Mouse (Mus musculus): ENCODE measurements around the gene Gp1ba.

- TF ChIP-seq MAFK (IDR thresholded peaks at IDR 0.05; ENCODE audit: insufficient read depth, low read depth, low read length): no peak
- no peak for TF ChIP-seq HCFC1 (IDR thresholded peaks at IDR 0.05; ENCODE audit: borderline replicate concordance, insufficient read depth, low read length)
- no peak for TF ChIP-seq ZNF384 (IDR thresholded peaks at IDR 0.05; ENCODE audit: low read depth, low read length)
- no peak for TF ChIP-seq CHD2 (IDR thresholded peaks at IDR 0.05; ENCODE audit: low read depth, low read length)
- TF ChIP-seq ZC3H11A (IDR thresholded peaks at IDR 0.05; ENCODE audit: borderline replicate concordance, low read depth, low read length): no peak
These were observed 35.1 kb downstream of the Gp1ba start for GRCm38 (mm10) chr11:70674014-70674413.
